Mouse (Mus musculus): ENCODE results near the gene Syne1.

Syne1 gene

GRCm38 (mm10) chr10:5124757-5125156 is 426.5 kb downstream of the Syne1 start:
- DNase-seq, result peak; percentile 42

DNA sequence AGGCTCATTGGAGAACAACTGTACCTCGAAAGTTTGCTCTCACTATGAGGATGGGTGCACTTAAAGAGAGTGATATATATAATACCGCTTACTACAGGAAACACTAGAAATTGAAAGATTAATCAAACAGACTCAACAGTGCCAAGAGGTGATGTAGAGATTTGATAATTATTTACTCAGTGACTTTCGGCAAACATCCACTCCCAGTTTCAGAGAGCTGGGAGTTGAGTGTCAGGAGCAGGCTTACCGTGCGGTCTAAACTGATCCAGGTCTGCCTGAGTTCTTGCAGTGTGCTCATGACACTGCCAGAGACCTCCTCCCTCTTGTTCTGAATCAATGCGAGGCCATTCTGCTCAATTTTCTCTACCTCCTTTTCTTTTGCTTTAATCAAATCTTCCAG is 434.6 kb downstream of the Syne1 start:
- DNase-seq, result no peak

DNA sequence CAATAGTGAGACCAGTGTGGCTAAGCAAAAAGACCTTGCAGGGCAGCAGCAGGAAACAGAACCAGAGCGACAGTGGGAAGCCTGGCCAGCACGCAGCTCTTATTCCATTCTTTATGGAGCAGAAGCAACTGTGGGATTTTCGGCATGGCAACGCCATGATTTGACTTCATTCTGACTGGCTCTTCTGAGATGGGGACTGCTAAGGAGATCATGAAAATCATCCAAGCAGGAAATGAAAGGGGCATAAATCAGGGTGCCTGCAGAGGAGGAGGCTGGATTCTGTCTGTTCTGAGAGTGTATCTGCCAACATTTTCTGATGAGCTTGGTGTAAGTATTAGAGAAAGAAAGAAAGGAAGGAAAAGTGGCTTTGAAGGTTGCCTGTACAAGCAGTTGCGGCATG is 435.1 kb downstream of the Syne1 start:
- DNase-seq, result no peak

- no peak for DNase-seq
Measured at GRCm38 (mm10) chr10:5110773-5111172, 440.5 kb downstream of the Syne1 start.

DNA sequence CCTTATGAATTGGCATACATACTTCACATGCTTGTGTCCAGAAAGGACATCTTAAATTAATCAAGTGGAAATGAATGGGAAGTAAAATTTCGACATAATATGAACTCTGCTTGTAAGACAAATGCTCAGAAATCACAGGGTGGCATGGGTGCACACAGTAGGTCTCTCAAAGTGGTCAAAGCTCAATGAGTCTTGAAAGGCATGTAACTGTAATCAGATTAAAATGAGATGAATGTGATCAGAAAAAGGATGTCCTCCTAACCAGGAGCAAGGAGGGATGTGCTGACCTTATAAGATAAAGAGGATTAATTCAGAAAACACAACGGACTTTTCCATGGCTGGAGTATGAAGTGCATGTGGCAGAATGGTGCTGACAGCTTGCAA is 453.5 kb downstream of the Syne1 start:
- no peak for DNase-seq

GRCm38 (mm10) chr10:5096996-5097753 is 454.1 kb downstream of the Syne1 start:
- peak; percentile 23 for DNase-seq

GRCm38 (mm10) chr10:5089133-5089532 is 462.1 kb downstream of the Syne1 start:
- DNase-seq, result no peak

- no peak for DNase-seq
Measured at GRCm38 (mm10) chr10:5087336-5087735, 463.9 kb downstream of the Syne1 start.

GRCm38 (mm10) chr10:5086329-5086728 is 465.0 kb downstream of the Syne1 start:
- no peak for DNase-seq

DNA sequence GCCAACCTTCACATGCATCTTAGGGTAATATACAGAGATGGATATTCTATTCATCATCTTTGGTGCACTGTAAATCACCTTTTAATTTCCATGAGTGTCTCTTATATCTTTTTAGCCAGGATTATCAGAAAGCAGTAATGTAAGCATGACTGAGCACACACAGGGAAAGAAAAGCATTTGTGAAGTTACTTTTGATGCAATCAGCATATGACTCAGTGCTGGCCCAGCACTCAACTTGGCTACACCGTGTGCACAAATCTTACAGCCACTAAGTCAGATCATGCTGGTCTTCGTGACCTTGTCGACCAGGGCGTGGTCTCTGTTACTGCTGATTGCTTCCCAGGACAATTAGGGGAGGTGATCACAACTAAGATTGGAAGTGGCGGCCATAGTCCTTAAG is 465.5 kb downstream of the Syne1 start:
- DNase-seq, result no peak

- DNase-seq, result no peak
Measured at GRCm38 (mm10) chr10:5083716-5084115, 467.6 kb downstream of the Syne1 start.

DNA sequence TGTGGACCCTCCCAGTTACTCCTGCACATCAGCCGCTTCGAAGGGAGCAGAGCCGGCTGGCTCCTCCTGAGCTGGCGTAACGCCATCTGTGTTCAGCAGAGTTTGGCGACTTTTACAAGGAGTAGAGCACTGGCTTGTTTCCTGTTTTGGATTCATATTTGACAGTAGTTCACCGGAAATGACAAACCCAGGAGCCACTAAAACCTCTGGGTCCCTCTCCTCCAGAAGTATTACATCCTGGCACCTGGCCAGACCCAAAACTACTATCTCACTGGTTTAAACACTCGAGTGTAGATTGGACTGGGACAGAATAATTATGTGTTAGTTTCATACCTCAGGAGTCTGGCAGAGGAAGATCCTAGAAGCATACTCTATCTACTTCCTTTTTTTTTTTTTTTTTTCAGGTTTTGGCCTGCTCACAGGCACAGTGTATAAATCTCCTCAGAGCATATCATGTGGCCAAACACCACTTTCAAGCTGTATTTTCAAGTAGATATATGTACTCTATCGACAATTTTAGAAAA is 471.3 kb downstream of the Syne1 start:
- peak; percentile 49 for DNase-seq

GRCm38 (mm10) chr10:5075724-5076123 is 475.6 kb downstream of the Syne1 start:
- DNase-seq, result no peak

- no peak for DNase-seq
Measured at GRCm38 (mm10) chr10:5072054-5072453, 479.2 kb downstream of the Syne1 start.

GRCm38 (mm10) chr10:5070941-5071231 is 480.4 kb downstream of the Syne1 start:
- DNase-seq, result no peak

- no peak for DNase-seq
Measured at GRCm38 (mm10) chr10:5070168-5070940, 480.9 kb downstream of the Syne1 start.

DNA sequence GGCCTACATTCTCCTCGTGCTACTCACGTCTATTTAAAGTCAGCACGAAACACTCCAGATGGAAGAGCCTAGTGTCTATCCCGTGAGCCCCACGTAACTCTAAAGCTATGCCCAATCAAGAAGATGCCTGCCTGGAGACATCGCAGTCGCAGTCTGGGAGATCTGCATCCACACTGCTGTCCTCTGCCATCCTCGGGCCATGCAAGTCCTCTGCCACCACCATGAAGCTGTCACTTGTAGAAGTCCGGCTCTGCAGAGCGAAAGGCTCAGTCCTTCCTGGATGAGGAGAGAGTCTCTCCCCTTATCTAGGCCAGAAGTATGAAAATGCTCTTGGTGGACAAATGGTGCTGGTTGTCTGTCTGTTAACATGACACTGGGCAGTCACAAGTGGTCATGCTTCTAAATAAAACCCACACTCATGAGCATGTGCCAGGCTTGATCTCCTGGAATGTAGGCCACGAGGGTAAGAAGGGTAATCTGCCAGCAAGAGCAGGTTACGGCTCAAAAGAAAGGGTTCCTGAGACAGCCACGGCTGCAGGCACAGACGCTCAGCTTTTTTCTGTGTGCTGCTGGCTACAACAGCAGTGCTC is 482.5 kb downstream of the Syne1 start, which contains the start of gene Gm10097:
Gm10097 (plus strand) TSS at position 517 of the 590 bp plus-strand sequence.
- DNase-seq, result peak; percentile 56

GRCm38 (mm10) chr10:5067113-5067512 is 484.2 kb downstream of the Syne1 start:
- no peak for DNase-seq

- DNase-seq, result no peak
Measured at GRCm38 (mm10) chr10:5059983-5060382, 491.3 kb downstream of the Syne1 start.

DNA sequence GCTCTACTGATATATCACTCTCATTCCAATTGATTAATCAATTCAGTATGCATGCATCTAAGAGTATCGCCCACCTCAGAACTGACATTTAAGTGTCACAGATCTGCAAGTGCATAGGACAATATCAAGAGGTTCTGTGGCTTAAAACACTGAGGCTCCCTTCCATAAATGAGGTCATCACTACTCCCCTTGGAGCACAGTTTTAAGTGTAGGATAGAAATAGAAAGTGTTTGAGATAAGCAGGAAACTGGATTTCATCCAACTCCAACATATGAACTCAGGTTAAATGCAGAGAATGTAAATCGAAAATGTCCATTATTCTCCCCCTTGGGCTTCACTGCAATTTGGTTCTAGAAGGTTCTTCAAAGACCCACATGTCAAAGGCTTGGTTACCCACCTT is 492.4 kb downstream of the Syne1 start:
- DNase-seq, result no peak

DNA sequence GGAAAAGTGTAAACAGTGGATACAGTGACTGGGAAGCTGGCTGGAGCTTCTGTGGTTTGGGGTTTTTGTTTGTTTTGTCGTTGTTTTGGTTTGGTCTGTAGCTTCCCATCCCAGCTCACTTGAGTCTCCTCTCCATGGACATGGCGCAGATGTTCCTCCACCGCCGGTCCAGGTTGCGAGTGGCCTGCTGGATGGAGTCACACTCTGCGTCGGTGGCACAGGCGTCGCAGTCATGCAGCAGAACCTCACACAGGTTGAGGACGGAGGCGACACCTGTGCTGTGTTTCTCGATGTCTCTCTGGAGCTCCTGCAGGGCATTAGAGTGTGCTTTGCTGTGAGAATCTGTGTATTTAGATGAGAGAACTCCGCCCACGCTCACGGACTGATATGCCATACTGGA is 493.6 kb downstream of the Syne1 start:
- no peak for DNase-seq

- DNase-seq, result no peak
Measured at GRCm38 (mm10) chr10:5056940-5057339, 494.3 kb downstream of the Syne1 start.

DNA sequence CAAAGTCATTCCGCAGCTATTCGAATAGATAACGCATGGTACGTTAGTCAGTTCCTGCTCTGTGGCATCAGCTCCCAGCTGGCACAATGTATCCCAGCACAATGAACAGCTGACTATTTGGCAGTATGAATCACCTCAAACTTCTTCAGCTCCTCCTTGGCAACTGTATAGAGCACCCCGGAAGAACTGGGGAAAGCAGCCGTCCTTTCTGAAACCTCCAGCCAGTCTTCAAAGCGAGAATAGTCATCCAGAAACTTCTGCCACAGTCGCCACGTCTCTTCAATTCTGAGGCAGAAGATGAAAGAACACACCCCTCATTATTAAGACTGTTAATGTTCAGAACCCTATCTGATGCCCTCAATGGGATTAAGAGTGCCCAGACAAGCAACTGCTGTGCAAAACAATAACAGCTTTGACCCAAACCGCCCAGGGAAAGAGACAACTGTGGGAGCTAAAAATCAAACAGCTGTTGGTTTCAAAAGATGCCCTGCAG is 495.0 kb downstream of the Syne1 start:
- DNase-seq, result no peak

- no peak for DNase-seq
Measured at GRCm38 (mm10) chr10:5045671-5046070, 505.6 kb downstream of the Syne1 start.
